Mouse (Mus musculus): Measurements from ENCODE around the gene Ankrd28. TPM values are rescaled to one million over a fixed set of nuclear protein-coding genes. Genes with fewer than 3 reads are reported as not detected.

Ankrd28 gene
- polyA plus RNA-seq, 1 experiment from 2014 or later = 9.1 TPM

DNA sequence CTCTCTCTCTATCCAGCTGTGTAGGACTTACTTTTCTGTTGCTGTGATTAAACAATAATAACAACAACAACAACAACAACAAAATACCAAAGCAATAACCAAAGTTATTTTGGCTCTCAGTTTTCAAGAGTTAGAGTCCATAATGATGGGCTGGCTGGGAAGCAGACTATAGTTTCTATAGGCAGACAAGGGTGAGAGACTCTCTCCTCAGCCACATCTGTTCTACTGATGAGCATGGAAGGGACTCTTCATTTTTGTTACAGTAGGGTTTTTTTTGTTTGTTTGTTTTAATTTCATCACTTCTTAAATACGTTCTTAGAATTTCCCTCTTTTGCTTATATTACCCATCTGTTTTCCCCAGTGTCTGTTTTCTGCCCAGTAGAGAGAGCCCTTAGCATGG is 177.8 kb downstream of the Ankrd28 start:
- Histone ChIP-seq H3K9me3 (replicated peaks) (no peaks in the 10 kb centered on the region), H3K27ac (replicated peaks) (no peak overlapping the region), H3K4me1 (peaks cover 7% of the 10 kb centered on the region; the same call in 1 of the 2 replicates), H3K27me3 (replicated peaks) (no peaks in the 10 kb centered on the region), H3K4me3 (replicated peaks) (no peak overlapping the region), H3K9ac (replicated peaks) (no peak overlapping the region), H3K4me2 (no peak overlapping the region), H3K36me3 (no peaks in the 10 kb centered on the region)
- 90% methylated on average over 1 of the region's 1 CpGs for WGBS
- ATAC-seq (ENCODE audit: low FRiP score) = no peak

GRCm38 (mm10) chr14:31652106-31652505 is 178.3 kb downstream of the Ankrd28 start:
- H3K36me3 ChIP-seq = no peaks in the 10 kb centered on the region
- peaks cover 2% of the 10 kb centered on the region; the same call in 1 of the 2 replicates for H3K4me1 ChIP-seq
- no peaks in the 10 kb centered on the region for H3K9me3 ChIP-seq (replicated peaks)
- no peak overlapping the region for H3K27ac ChIP-seq (replicated peaks)
- no peak overlapping the region for H3K9ac ChIP-seq (replicated peaks)
- WGBS = 75% methylated on average over 5 of the region's 5 CpGs
- H3K4me3 ChIP-seq (replicated peaks) = no peak overlapping the region
- no peak for ATAC-seq (ENCODE audit: low FRiP score)
- no peaks in the 10 kb centered on the region for H3K27me3 ChIP-seq (replicated peaks)
- no peak overlapping the region for H3K4me2 ChIP-seq

- no peak overlapping the region for H3K4me3 ChIP-seq (replicated peaks)
- H3K9me3 ChIP-seq (replicated peaks) = no peaks in the 10 kb centered on the region
- no peak for ATAC-seq (ENCODE audit: low FRiP score)
- no peaks in the 10 kb centered on the region for H3K4me1 ChIP-seq
- no peak overlapping the region for H3K27ac ChIP-seq (replicated peaks)
- no peak overlapping the region for H3K4me2 ChIP-seq
- WGBS = 93% methylated on average over 7 of the region's 7 CpGs
- no peaks in the 10 kb centered on the region for H3K27me3 ChIP-seq (replicated peaks)
- H3K36me3 ChIP-seq = no peaks in the 10 kb centered on the region
- no peak overlapping the region for H3K9ac ChIP-seq (replicated peaks)
Observed at GRCm38 (mm10) chr14:31651206-31651605, 179.2 kb downstream of the Ankrd28 start.

- Histone ChIP-seq H3K4me3 (replicated peaks) (no peak overlapping the region), H3K4me1 (no peaks in the 10 kb centered on the region), H3K9me3 (replicated peaks) (no peaks in the 10 kb centered on the region), H3K27ac (replicated peaks) (no peak overlapping the region), H3K4me2 (no peak overlapping the region), H3K9ac (replicated peaks) (no peak overlapping the region), H3K27me3 (replicated peaks) (no peaks in the 10 kb centered on the region), H3K36me3 (no peaks in the 10 kb centered on the region)
- WGBS = over 99% methylated on average over 3 of the region's 3 CpGs
- ATAC-seq (ENCODE audit: low FRiP score) = no peak
Observed at GRCm38 (mm10) chr14:31650347-31650746, 180.1 kb downstream of the Ankrd28 start.

Other genes starting within 250 kb of the Ankrd28 start
- 0.63 and 3.1 TPM in 2 replicates for gene Colq, start 239.3 kb downstream of the Ankrd28 start, polyA plus RNA-seq (2015; fragmentation: Nextera tagmentation; extraction: Ambion mirVana)
- gene Gm49387, start 189.8 kb downstream of the Ankrd28 start, polyA plus RNA-seq (2015; fragmentation: Nextera tagmentation; extraction: Ambion mirVana) = 0.24 and 0.59 TPM in 2 replicates
- 15.6 and 19.0 TPM in 2 replicates for gene Btd, start 189.6 kb downstream of the Ankrd28 start, polyA plus RNA-seq (2015; fragmentation: Nextera tagmentation; extraction: Ambion mirVana)
- gene Hacl1, start 189.4 kb downstream of the Ankrd28 start, polyA plus RNA-seq (2015; fragmentation: Nextera tagmentation; extraction: Ambion mirVana) = 7.9 and 11.0 TPM in 2 replicates
- gene Galnt15, start 198.3 kb upstream of the Ankrd28 start, polyA plus RNA-seq (2015; fragmentation: Nextera tagmentation; extraction: Ambion mirVana) = 0.38 and 0.52 TPM in 2 replicates